8 mouse cellular contexts compared by ENCODE assay signal in the genomic region with DNA sequence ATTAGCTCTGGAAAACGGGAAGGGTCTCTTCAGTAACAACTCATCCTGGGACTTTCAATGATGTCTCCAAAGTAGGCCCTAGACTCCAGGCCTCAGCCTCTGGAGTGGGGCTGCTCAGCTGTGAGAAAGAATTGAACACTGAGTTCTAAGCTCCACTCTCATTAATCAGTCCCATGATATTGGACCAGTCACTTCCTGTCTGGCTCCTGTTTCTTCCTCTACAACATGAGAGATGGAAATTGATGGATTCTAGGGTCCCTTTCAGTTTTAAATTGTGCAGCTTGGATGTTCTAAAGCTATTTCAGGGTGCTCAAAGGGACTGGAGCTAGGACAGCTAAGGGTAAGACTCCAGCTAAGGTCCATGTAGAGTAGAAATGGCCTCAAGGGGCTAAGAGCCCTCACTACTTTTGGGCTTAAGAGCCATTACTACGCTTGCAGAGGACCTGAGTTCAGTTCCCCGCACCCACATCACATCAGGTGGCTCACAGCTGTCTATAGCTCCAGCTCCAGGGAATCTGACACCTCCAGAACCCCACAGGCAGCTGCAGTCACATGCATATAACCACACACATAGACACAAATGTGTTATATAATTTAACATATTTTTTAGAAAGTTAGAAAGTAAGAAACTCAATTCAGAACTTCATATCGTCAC. TPM values are rescaled to one million over a fixed set of nuclear protein-coding genes. Genes with fewer than 3 reads are reported as not detected.
DNase-seq lines count a peak whose midpoint lies in the region; ATAC-seq and TF ChIP-seq lines count a peak whose summit lies in the region.
"Had no signal": no experiment of that assay in that cellular context is flagged by ENCODE, and none has a peak within 500 bp of the region (broad histone marks: within the 10 kb centered on the region; RNA-seq: fewer than 3 reads in every experiment).

No protein-coding gene starts in this region.

- H3K9me3 ChIP-seq in intestine, embryonic 14.5 days (ENCODE audit: control insufficient read depth, low read length) = no peaks in the 10 kb centered on the region
- H3K9me3 ChIP-seq in intestine, embryonic 15.5 days = no peaks in the 10 kb centered on the region
- H3K9me3 ChIP-seq in lung, postnatal 0 days (ENCODE audit: low read length) = no peaks in the 10 kb centered on the region
- H3K9me3 ChIP-seq: hindbrain, embryonic 13.5 days had no signal

- peak overlapping the region; percentile 3; the same call in 1 of the 2 replicates for H3K27ac ChIP-seq in intestine, embryonic 14.5 days (ENCODE audit: low read depth)
- H3K27ac ChIP-seq in intestine, embryonic 15.5 days = no peak overlapping the region
- H3K27ac ChIP-seq in lung, postnatal 0 days (ENCODE audit: low read length) = peak overlapping the region; percentile 80

- no peak overlapping the region for H3K4me2 ChIP-seq in intestine, embryonic 14.5 days (ENCODE audit: low read length)
- H3K4me2 ChIP-seq in intestine, embryonic 15.5 days (replicated peaks) = no peak overlapping the region
- H3K4me2 ChIP-seq in lung, postnatal 0 days (replicated peaks; ENCODE audit: low read depth, low read length) = no peak overlapping the region
- H3K4me2 ChIP-seq: hindbrain, embryonic 13.5 days had no signal

- no peaks in the 10 kb centered on the region for H3K36me3 ChIP-seq in intestine, embryonic 14.5 days (ENCODE audit: control insufficient read depth, insufficient read depth, low read length)
- H3K36me3 ChIP-seq in intestine, embryonic 15.5 days = no peaks in the 10 kb centered on the region
- H3K36me3 ChIP-seq in lung, postnatal 0 days (ENCODE audit: insufficient read depth, low read length) = no peaks in the 10 kb centered on the region
- H3K36me3 ChIP-seq: hindbrain, embryonic 13.5 days had no signal

- no peak overlapping the region for H3K4me3 ChIP-seq in intestine, embryonic 14.5 days (ENCODE audit: low read depth, low read length)
- H3K4me3 ChIP-seq in intestine, embryonic 15.5 days (replicated peaks) = no peak overlapping the region
- H3K4me3 ChIP-seq in lung, postnatal 0 days (ENCODE audit: low read depth, low read length) = no peak overlapping the region
- H3K4me3 ChIP-seq: hindbrain, embryonic 13.5 days had no signal

- TF ChIP-seq EP300 in lung, postnatal 0 days (IDR thresholded peaks at IDR 0.05) = no peak

- no peak overlapping the region for H3K9ac ChIP-seq in intestine, embryonic 14.5 days (ENCODE audit: low read length)
- H3K9ac ChIP-seq in intestine, embryonic 15.5 days = no peak overlapping the region
- no peak overlapping the region for H3K9ac ChIP-seq in lung, postnatal 0 days (replicated peaks; ENCODE audit: low read depth)
- H3K9ac ChIP-seq: hindbrain, embryonic 13.5 days had no signal

- peaks cover 17% of the 10 kb centered on the region for H3K4me1 ChIP-seq in intestine, embryonic 14.5 days (replicated peaks; ENCODE audit: control insufficient read depth, insufficient read depth, low read length)
- H3K4me1 ChIP-seq in intestine, embryonic 15.5 days (replicated peaks) = peaks cover 20% of the 10 kb centered on the region
- peaks cover 20% of the 10 kb centered on the region; the same call in 1 of the 2 replicates for H3K4me1 ChIP-seq in lung, postnatal 0 days (ENCODE audit: insufficient read depth, low read depth, low read length)

- WGBS in intestine, embryonic 14.5 days = 80% methylated on average over 4 of the region's 4 CpGs
- 80% methylated on average over 4 of the region's 4 CpGs for WGBS in intestine, embryonic 15.5 days
- 70% methylated on average over 4 of the region's 4 CpGs for WGBS in lung, postnatal 0 days

- TF ChIP-seq CTCF in lung, postnatal 0 days (IDR thresholded peaks at IDR 0.05) = no peak

- DNase-seq in intestine, embryonic 14.5 days (ENCODE audit: low spot score) = no peak
- peak; percentile 35 for DNase-seq in lung, postnatal 0 days (ENCODE audit: low spot score)
- no peak for DNase-seq in lung, adult 18-20 months
- peak; percentile 18 for DNase-seq in kidney, postnatal 14 days
- peak; percentile 54 to 74 for DNase-seq in thymus, postnatal 36 days
- no peak for DNase-seq in layer of hippocampus, postnatal 36 days

- no peaks in the 10 kb centered on the region for H3K27me3 ChIP-seq in intestine, embryonic 14.5 days (replicated peaks; ENCODE audit: control insufficient read depth, insufficient read depth, low read length)
- H3K27me3 ChIP-seq in intestine, embryonic 15.5 days (replicated peaks) = no peaks in the 10 kb centered on the region
- no peaks in the 10 kb centered on the region for H3K27me3 ChIP-seq in lung, postnatal 0 days (replicated peaks; ENCODE audit: insufficient read depth, low read length)
- H3K27me3 ChIP-seq: hindbrain, embryonic 13.5 days had no signal

- ATAC-seq in intestine, embryonic 14.5 days (replicated peaks; ENCODE audit: low FRiP score, low TSS enrichment, low read depth) = no peak
- ATAC-seq in intestine, embryonic 15.5 days = no peak
- ATAC-seq in lung, postnatal 0 days = no peak

RNA-seq across cellular contexts. Expression of a gene that starts 12.4 kb away (rescaled TPM):
- 203 and 215 TPM in 2 replicates for polyA plus RNA-seq in intestine, embryonic 14.5 days (2014; fragmentation: Nextera tagmentation; extraction: Ambion mirVana)
- polyA plus RNA-seq in intestine, embryonic 15.5 days (2015; fragmentation: Nextera tagmentation; extraction: Ambion mirVana) = 196 and 209 TPM in 2 replicates
- polyA plus RNA-seq in lung, postnatal 0 days (2015; fragmentation: Nextera tagmentation; extraction: Ambion mirVana) = 275 and 277 TPM in 2 replicates
- 100 to 1,000 TPM; 168 to 197 TPM for total RNA-seq in layer of hippocampus, postnatal 36 days (2021)

RNA-seq across cellular contexts. Expression of a gene that starts 57.6 kb away (rescaled TPM):
- polyA plus RNA-seq in intestine, embryonic 14.5 days (2014; fragmentation: Nextera tagmentation; extraction: Ambion mirVana) = 4.9 and 5.0 TPM in 2 replicates
- 2.8 and 3.0 TPM in 2 replicates for polyA plus RNA-seq in intestine, embryonic 15.5 days (2015; fragmentation: Nextera tagmentation; extraction: Ambion mirVana)
- polyA plus RNA-seq in lung, postnatal 0 days (2015; fragmentation: Nextera tagmentation; extraction: Ambion mirVana) = 7.3 and 9.8 TPM in 2 replicates
- total RNA-seq in layer of hippocampus, postnatal 36 days (2021) = 1 to 10 TPM; 1.9 to 3.8 TPM

Comparison
In these comparisons a context has a peak if more than half of its experiments do, and no peak if none do; other contexts are left out.
1. DNase-seq: peak in lung, postnatal 0 days (single experiment), kidney, postnatal 14 days (single experiment) and thymus, postnatal 36 days (2 of 2); none in intestine, embryonic 14.5 days (single experiment), lung, adult 18-20 months (0 of 2) and layer of hippocampus, postnatal 36 days (0 of 2).